Mouse (Mus musculus) myocyte (in vitro differentiated cells): ENCODE measurements around the gene Olfr521. TPM values are rescaled to one million over a fixed set of nuclear protein-coding genes. Genes with fewer than 3 reads are reported as not detected.

Experiments used
- H3K27me3 ChIP-seq: one replicate; pipeline ENCODE4 v1.6.1; 2011; ENCODE audit not compliant: control insufficient read depth, insufficient read depth, insufficient read length
- H3K36me3 ChIP-seq: one replicate; pipeline ENCODE4 v1.6.1; 2011; ENCODE audit not compliant: control insufficient read depth, insufficient read depth
- H3K4me2 ChIP-seq: one replicate; pipeline ENCODE4 v1.6.1; 2011; ENCODE audit warnings: low read depth, control low read depth
- H3K4me3 ChIP-seq: one replicate; pipeline ENCODE4 v1.5.1; 2011; ENCODE audit warnings: mild to moderate bottlenecking, control low read depth, moderate library complexity
- H3K79me2 ChIP-seq: one replicate; pipeline ENCODE4 v1.6.1; 2011; ENCODE audit not compliant: control insufficient read depth, insufficient read depth
- H3ac ChIP-seq: one replicate; pipeline ENCODE4 v1.6.1; 2011; ENCODE audit not compliant: control insufficient read depth, insufficient read length
- CEBPB ChIP-seq: IDR thresholded peaks from 2 replicates; pipeline ENCODE4 v1.6.1; 2011; ENCODE audit warnings: mild to moderate bottlenecking, moderate library complexity; ENCODE audit not compliant: poor library complexity, insufficient read depth, severe bottlenecking
- E2F4 ChIP-seq: IDR thresholded peaks from one replicate; pipeline ENCODE4 v1.6.1; 2011; ENCODE audit warnings: mild to moderate bottlenecking, control low read depth, moderate library complexity; ENCODE audit not compliant: insufficient read depth
- MAX ChIP-seq: IDR thresholded peaks from one replicate; pipeline ENCODE4 v1.6.1; 2011; ENCODE audit warnings: low read depth, mild to moderate bottlenecking, control low read depth
- MYOD1 ChIP-seq, 3 experiments: IDR thresholded peaks; one replicate each; pipeline ENCODE4 v1.6.1; 2011; ENCODE audit warnings: control low read depth in 2 of 3, low read depth in 2 of 3, mild to moderate bottlenecking in 2 of 3, moderate library complexity in 1 of 3; ENCODE audit not compliant: insufficient read length in 2 of 3, control insufficient read depth in 1 of 3
- MYOG ChIP-seq, 3 experiments: IDR thresholded peaks; one replicate each; pipeline ENCODE4 v1.6.1; 2011; ENCODE audit warnings: control low read depth in 2 of 3, low read depth in 2 of 3, mild to moderate bottlenecking in 2 of 3; ENCODE audit not compliant: insufficient read length in 2 of 3, control insufficient read depth in 1 of 3, insufficient read depth in 1 of 3
- POLR2A ChIP-seq: IDR thresholded peaks from one replicate; pipeline ENCODE4 v1.6.1; 2011; ENCODE audit warnings: low read depth, mild to moderate bottlenecking, control low read depth, moderate library complexity; ENCODE audit not compliant: insufficient read length
- POLR2AphosphoS2 ChIP-seq: IDR thresholded peaks from one replicate; pipeline ENCODE4 v1.6.1; 2011; ENCODE audit warnings: low read depth, control low read depth; ENCODE audit not compliant: insufficient read length
- REST ChIP-seq: IDR thresholded peaks from one replicate; pipeline ENCODE4 v1.6.1; 2011; ENCODE audit warnings: mild to moderate bottlenecking, control low read depth, moderate library complexity; ENCODE audit not compliant: insufficient read depth, insufficient read length
- SRF ChIP-seq: IDR thresholded peaks from one replicate; pipeline ENCODE4 v1.6.1; 2011; ENCODE audit warnings: low read depth; ENCODE audit not compliant: control insufficient read depth, insufficient read length
- TCF12 ChIP-seq: IDR thresholded peaks from one replicate; pipeline ENCODE4 v1.6.1; 2011; ENCODE audit warnings: mild to moderate bottlenecking, control low read depth; ENCODE audit not compliant: poor library complexity, insufficient read depth, severe bottlenecking
- TCF3 ChIP-seq: IDR thresholded peaks from one replicate; pipeline ENCODE4 v1.6.1; 2011; ENCODE audit warnings: low read depth, control low read depth; ENCODE audit not compliant: insufficient read length
- USF1 ChIP-seq: IDR thresholded peaks from one replicate; pipeline ENCODE4 v1.6.1; 2011; ENCODE audit warnings: low read depth, mild to moderate bottlenecking, control low read depth, moderate library complexity
- polyA plus RNA-seq: library from polyadenylated mRNA; unstranded; fragments of >200 nt; fragmentation: generic; extraction: Trizol; gene quantifications from one replicate; pipeline ENCODE4 v1.2.1, GENCODE M21; 2012; ENCODE audit warnings: missing spikeins

Gene Olfr521
- polyA plus RNA-seq, 1 experiment: not detected

DNA sequence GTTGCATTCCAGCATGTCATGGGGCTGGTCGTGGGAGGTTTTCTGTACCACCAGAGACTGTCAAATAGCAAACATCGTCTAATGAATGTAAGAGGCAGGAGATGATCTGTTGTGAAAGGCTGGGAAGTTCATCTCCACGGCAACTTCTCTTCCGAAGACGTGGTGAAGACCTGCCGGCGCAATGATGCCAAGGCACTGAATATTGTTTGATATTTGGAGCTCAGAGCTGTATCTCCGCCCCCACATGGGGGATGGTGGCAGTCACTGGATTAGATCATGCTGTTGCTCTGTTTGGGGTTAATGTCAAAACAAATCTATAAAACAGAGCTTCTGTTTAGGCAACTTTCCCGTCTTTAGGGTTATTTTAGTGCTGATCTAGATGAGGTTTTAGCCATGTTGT, 24.0 kb upstream of the Olfr521 start:
- no peak overlapping the region for H3K4me2 ChIP-seq
- no peaks in the 10 kb centered on the region for H3K27me3 ChIP-seq
- H3K36me3 ChIP-seq: no peaks in the 10 kb centered on the region
- H3ac ChIP-seq: no peak overlapping the region
- H3K4me3 ChIP-seq: no peak overlapping the region
- no peak for TF ChIP-seq POLR2A
- no peak for TF ChIP-seq POLR2AphosphoS2
- TF ChIP-seq CEBPB: no peak
- no peak for TF ChIP-seq TCF12
- no peak for TF ChIP-seq SRF
- TF ChIP-seq MYOG (IDR thresholded peaks at IDR 0.05; ENCODE audit: control insufficient read depth in 1 of 3, insufficient read depth in 1 of 3, insufficient read length in 2 of 3, low read depth in 2 of 3): no peak
- TF ChIP-seq MYOD1 (IDR thresholded peaks at IDR 0.05; ENCODE audit: control insufficient read depth in 1 of 3, insufficient read length in 2 of 3, low read depth in 2 of 3): no peak
- TF ChIP-seq USF1: no peak
- no peak for TF ChIP-seq E2F4
- no peak for TF ChIP-seq TCF3
- no peak for TF ChIP-seq REST
- TF ChIP-seq MAX: no peak
- no peaks in the 10 kb centered on the region for H3K79me2 ChIP-seq

DNA sequence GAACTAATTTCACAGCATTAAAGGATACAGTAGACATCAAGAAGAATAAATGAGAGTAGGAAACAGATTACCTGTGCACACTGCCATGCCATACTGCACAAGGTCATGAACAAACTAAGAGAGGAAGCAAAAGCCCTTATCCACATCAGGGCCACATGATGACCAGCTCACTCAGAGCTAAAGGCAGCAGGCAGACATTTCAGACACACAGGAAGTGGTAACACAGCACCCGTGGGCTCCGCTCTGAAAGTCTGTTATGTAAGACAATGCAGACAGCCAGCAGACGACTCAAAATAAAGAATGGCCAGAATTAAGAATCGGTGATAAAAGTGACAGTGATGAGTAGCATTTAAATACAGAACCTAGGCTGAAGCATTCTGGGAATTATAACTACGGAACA, 18.1 kb downstream of the Olfr521 start:
- TF ChIP-seq E2F4 (no peak), SRF (no peak), POLR2A (no peak), TCF12 (no peak), POLR2AphosphoS2 (no peak), MYOD1 (IDR thresholded peaks at IDR 0.05; ENCODE audit: control insufficient read depth in 1 of 3, insufficient read length in 2 of 3, low read depth in 2 of 3) (no peak), REST (no peak), MYOG (IDR thresholded peaks at IDR 0.05; ENCODE audit: control insufficient read depth in 1 of 3, insufficient read depth in 1 of 3, insufficient read length in 2 of 3, low read depth in 2 of 3) (no peak), CEBPB (no peak), TCF3 (no peak), USF1 (no peak), MAX (no peak)
- Histone ChIP-seq H3K4me3 (no peak overlapping the region), H3K4me2 (no peak overlapping the region), H3ac (no peak overlapping the region), H3K36me3 (no peaks in the 10 kb centered on the region), H3K79me2 (no peaks in the 10 kb centered on the region), H3K27me3 (no peaks in the 10 kb centered on the region)

DNA sequence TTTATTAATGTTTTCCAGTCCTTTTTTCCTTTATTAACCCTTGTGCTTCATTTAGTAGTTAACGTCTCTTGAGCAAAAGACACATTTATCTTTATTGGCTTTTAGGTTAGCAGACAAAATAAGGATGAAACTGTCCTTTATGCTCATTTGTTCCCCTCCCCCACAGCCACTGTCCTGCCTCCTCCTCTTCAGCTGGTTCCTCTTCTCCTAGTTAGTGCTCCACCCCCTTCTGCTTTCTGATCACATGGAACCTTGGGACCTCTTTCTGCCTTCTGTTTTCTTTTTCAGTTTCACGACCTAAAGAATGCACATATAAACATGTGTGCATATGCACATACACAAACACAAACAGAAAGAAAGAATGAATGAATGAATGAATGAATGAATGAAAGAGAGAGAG, 18.6 kb downstream of the Olfr521 start:
- H3K36me3 ChIP-seq: no peaks in the 10 kb centered on the region
- no peak overlapping the region for H3K4me2 ChIP-seq
- no peaks in the 10 kb centered on the region for H3K27me3 ChIP-seq
- H3ac ChIP-seq: no peak overlapping the region
- no peak overlapping the region for H3K4me3 ChIP-seq
- TF ChIP-seq SRF (no peak), REST (no peak), TCF12 (no peak), MYOD1 (IDR thresholded peaks at IDR 0.05; ENCODE audit: control insufficient read depth in 1 of 3, insufficient read length in 2 of 3, low read depth in 2 of 3) (no peak), USF1 (no peak), POLR2A (no peak), MYOG (IDR thresholded peaks at IDR 0.05; ENCODE audit: control insufficient read depth in 1 of 3, insufficient read depth in 1 of 3, insufficient read length in 2 of 3, low read depth in 2 of 3) (no peak), POLR2AphosphoS2 (no peak), MAX (no peak), CEBPB (no peak), E2F4 (no peak), TCF3 (no peak)
- H3K79me2 ChIP-seq: no peaks in the 10 kb centered on the region

DNA sequence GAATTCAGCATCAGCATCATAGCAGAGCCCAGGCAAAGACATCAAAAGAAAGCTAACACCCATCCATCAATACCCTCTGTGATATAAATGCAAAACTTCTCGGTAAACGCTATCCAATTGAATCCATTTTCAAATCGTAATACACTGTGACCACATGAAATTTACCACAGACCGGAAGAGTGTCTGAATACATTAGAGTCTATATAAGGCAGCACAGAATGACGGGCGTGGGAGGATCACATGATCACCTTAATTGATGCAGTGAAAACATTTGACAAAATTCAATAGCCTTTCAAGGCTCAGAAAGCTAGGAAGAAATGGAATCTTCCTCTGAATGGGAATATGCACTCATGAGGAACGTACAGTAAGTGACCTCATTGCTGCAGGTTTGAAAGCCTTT, 20.1 kb downstream of the Olfr521 start:
- Histone ChIP-seq H3K4me2 (no peak overlapping the region), H3K27me3 (peaks cover 4% of the 10 kb centered on the region), H3K4me3 (no peak overlapping the region), H3K36me3 (no peaks in the 10 kb centered on the region), H3K79me2 (no peaks in the 10 kb centered on the region), H3ac (no peak overlapping the region)
- TF ChIP-seq POLR2A (no peak), E2F4 (no peak), USF1 (no peak), REST (no peak), TCF3 (no peak)

GRCm38 (mm10) chr7:99785553-99785952, 22.2 kb downstream of the Olfr521 start:
- Histone ChIP-seq H3K36me3 (no peaks in the 10 kb centered on the region), H3K27me3 (peaks cover 5% of the 10 kb centered on the region), H3ac (no peak overlapping the region), H3K4me2 (no peak overlapping the region), H3K79me2 (no peaks in the 10 kb centered on the region), H3K4me3 (no peak overlapping the region)
- TF ChIP-seq MYOD1 (IDR thresholded peaks at IDR 0.05; ENCODE audit: control insufficient read depth in 1 of 3, insufficient read length in 2 of 3, low read depth in 2 of 3) (no peak), POLR2AphosphoS2 (no peak), MYOG (IDR thresholded peaks at IDR 0.05; ENCODE audit: control insufficient read depth in 1 of 3, insufficient read depth in 1 of 3, insufficient read length in 2 of 3, low read depth in 2 of 3) (no peak), E2F4 (no peak), CEBPB (no peak), TCF3 (no peak), USF1 (no peak), MAX (no peak), SRF (no peak)
